Mouse (Mus musculus) adrenal gland, postnatal 4 days (tissue): ENCODE measurements around the gene Srcin1. TPM values are rescaled to one million over a fixed set of nuclear protein-coding genes. Genes with fewer than 3 reads are reported as not detected.
A peak's percentile ranks its signal among the peaks of the same experiment; 100 is the strongest.

Experiments used
- DNase-seq, 2 experiments: peaks; one replicate each; pipeline ENCODE4 v3.0.0; 2021 to 2022; ENCODE audit warnings: low spot score in 2 of 2, mixed read lengths in 2 of 2
- long read RNA-seq, 2 experiments: library from polyadenylated mRNA; stranded (forward); transcript quantifications; one replicate each; pipeline ENCODE4 v2.0.0; 2021
- total RNA-seq, 2 experiments: library from RNA; stranded (reverse); gene quantifications; 2 replicates each; pipeline ENCODE4 v1.2.3; 2021

Gene Srcin1
- total RNA-seq = 10 to 100 TPM; 12.0 to 14.3 TPM
- long read RNA-seq, experiment 1, partial matches to known transcripts = 3 of 14 reads
- long read RNA-seq, experiment 1, other reads (novel, unspliced or antisense) = 11 of 14 reads
- long read RNA-seq, experiment 2, partial matches to known transcripts = 2 of 15 reads
- long read RNA-seq, experiment 2, other reads (novel, unspliced or antisense) = 13 of 15 reads

DNA sequence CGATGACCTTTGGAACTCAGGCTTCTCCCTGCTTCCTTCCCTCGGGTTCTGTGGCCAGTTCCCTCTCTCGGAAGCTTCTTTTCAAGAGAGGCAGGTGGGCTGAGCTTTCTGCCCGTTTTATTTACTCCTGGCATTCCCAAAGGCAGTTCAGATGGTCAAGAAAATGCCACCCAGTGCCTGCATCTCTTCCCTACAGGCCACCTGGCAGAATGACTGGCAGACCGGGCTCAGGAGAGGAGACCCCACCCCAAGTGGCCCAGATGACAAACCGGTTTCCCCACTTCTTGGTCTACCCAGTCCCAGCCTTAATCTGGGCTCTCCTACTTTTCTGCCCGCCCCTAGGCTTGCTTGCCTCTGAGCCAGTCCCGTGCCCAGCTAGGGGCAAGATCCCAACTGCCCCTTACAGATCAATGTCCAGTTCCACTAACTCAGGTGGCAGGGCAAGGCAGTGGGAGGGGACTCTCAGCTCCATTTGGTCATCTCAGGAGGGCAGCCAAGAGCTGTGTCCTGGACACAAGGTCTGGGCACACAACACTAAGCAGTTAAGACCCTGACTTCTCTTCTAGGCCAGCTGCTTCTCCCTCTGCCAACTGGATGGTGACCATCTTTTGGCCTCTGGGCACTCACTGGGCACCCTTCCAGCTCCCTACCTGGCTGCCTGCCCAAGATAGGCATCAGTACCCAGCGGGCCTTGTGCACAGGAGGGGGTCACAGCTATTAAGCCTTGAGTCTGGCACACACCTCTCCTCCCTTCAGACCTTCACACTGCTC, at the start of gene Srcin1:
TSS of gene Srcin1 (minus strand) at position 51 of the 771 bp plus-strand sequence.
- DNase-seq = peak; percentile 81 to 83

DNA sequence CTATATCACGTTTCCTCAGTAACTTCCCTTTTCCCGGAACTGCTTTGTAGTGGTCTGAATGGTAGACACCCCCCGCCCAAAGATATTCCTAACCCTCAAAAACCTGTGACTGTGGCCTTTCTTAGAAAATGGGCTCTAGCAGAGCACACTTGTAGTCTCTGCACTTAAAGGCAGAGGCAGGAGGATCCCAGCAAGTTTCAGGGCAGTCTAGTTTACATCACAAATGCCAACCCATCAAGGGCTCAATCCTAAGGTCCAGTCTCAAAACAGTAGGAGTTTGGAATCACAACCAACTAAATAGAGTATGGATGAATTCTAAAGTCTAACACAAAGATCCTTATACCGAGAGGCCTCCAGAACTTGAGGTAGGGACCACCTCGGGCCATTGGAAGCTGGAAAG, 49.6 kb upstream of the Srcin1 start:
- no peak for DNase-seq

DNA sequence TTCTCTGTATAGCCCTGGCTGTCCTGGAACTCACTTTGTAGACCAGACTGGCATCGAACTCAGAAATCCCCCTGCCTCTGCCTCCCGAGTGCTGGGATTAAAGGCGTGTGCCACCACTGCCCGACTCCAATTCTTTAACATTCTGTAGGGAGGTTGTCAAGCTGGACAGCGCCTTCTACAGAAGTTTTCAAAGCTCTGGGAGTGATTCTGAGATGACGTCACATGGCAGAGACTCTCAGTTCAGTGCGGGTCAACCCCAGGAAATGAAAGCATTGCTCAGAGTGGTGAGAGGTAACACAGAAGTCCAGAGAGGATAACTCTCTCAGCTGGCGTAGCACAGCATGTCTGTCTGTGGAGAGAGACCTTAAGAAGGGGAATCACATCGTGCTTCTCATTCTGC, 47.2 kb upstream of the Srcin1 start:
- DNase-seq = no peak

DNA sequence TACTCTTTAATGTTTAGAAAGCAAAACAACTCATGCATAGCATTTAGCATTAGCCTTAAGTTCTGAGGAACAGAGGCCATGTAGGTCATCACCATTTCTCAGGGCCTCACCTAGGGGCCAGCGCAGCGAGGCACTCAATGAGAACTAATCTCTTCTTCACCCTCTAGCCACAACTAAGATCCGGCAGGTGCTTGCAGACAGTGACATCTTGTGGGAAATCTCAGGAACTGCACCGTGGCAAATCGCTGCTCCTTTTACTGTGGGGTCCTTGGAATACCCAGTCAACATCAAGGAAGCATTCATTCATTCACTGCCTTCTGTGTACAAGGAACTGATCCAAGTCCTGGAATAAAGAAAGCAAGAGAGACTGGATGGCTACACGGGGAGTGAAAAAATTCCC, 46.5 kb upstream of the Srcin1 start:
- peak in 1 of 2 experiments; percentile 36 for DNase-seq

DNA sequence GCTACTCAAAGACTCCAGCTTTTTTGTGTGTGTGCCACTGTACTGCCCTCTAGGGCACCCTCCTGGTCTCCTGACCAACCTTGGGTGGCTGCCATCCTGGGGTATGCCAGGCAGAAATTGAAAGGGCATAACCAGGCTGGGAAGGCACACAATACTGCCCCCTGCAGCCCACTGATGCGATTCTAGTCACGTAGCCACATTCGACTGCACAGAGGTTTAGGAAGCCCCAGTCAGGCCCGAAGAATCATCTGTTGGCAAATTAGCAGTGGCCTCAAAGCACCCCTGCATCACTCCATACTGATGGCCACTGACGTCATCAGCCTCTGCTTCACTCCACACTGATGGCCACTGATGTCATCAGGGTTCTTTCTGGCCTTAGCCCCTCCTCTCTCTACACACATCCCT, 43.4 kb upstream of the Srcin1 start:
- DNase-seq = peak; percentile 43 to 51

DNA sequence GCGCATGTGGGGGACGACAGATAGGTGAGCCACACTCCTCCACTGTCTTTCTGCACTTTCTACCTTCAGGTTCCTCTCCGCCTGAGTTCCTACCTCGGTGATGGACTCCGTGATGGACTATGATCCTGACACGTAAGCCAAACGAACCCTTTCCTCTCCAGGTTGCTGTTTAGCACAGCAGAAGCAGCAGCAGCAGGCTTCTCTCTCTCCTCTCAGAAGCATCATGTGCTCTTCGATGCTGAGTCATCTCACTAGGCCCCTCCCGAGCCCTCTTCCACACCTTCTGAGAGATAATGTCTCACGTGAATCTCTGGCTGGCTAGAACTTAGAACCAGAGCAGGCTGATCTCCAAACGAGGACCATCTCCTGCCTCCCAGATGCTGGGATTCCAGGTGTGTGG, 42.4 kb upstream of the Srcin1 start:
- DNase-seq = no peak

DNA sequence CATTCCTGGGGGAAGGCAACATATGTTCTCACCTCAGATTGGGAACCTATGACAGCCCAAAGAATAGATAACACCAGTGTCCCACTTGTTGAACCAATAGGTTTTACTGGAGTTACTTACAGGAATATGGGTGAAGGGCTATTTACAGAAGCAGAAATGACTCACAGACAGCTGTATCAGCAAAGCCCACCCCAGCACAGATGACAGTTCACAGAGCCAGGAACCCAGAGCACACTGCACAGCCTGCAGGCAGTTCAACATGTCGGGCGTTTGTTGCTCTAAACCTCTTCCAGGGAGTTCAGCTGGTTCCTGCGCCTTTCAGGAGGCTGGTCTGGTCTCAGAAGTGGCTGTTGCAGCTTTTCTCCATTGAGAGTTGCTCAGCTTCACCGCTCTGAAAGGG, 39.3 kb upstream of the Srcin1 start:
- DNase-seq = no peak

DNA sequence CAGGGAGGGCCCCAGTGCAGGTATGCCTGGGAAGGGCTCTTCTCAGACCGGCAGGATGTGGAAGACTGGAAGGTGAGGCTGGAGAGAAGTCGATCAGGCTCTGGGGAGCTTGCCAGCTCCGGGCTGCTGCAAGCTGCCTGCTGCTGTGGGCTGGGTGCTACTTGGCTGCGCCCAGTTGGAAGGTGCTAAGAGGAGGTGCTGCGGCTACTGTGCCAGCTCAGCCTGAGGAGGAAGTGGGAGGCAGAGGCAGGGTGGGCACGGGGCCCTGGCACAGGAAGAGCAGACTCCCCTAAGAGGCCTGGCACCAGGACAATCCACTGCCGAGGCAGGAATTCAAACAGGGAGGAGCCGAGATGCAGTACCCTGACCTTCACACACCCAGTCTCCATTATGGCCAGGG, 35.1 kb upstream of the Srcin1 start:
- no peak for DNase-seq

DNA sequence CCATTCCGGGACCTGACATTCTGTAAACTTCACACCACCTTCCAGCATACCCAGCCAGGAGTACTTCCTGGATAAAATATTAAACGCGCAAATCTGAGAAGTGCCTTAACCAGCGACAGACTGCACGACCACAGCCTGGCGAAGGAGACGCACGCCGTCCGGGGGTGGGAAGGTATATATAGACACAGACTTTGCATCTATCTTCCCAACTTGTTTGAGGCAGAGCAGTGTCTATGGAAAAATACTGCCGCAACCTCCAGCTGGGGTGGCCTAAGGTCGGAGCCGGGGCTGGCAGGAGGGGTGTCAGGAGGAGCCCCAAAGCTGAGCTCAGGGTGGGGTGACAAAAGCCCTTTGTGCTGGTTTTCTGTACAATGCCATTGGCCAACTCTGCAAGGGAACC, 33.8 kb upstream of the Srcin1 start:
- DNase-seq = no peak

DNA sequence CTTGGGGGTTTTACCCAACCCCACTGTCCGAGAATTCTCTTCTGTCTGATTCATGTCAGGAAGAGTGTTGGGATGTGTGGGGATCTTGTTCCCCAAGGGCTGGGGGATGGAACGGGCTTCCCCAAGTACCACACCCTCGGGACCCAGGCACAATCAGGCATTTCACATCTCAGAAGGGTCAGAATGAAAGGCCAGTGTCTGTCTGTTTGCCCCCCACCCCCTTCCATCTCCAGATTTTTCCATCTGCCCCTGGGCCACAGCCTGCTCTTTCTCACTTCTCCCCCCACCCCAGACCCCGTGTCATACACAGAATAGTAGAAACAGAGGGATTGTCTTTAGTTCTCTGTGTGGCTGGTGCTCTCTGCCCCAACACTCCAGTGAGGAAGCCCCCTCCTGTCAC, 32.9 kb upstream of the Srcin1 start:
- DNase-seq = no peak

DNA sequence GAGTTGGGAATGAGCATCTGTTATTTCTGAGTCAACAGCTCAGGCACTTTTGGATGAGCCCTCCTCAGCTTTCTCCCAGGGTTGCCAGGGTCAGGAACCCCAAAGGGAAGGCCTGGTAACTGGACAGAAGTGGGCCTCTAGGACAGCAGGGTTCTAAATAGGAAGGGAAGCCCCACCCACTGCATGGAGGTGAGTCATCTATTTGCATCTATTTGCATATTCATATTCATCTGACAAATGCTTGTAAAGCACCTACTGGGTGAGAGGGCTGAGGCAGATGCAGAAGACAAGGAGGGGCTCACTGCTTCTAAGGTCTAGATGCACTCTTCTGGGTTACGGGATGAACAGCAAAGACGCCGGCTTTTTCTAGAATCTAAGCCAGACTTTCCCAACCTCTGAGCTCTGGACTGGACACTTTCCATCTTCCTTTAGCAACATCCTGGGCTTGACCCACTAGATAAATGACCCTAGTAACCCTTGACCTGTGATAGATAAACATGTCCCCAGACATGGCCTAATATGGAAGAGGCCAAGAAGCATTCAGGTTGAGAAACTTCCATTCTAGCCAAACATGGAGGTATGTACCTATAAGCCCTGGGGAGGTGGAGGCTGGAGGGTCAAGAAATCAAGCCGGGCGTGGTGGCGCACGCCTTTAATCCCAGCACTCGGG, 31.2 kb upstream of the Srcin1 start:
- no peak for DNase-seq

DNA sequence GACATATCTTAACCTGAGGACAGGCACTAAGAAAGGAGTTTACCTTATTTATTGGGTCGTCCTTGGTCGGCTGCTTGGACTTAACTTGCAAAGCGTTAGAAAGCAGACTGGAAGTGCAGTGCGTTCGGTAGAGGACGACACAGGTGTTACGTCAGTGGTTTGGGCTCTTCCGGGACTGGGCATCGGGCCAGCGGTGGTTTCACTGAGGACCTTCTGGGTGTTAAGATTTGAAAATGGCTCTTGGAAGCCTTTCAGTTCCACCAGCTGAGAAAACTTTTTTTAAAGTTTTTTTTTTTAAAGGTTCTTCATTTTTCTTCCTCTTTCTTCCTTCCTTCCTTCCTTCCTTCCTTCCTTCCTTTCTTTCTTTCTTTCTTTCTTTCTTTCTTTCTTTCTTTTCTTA, 27.9 kb upstream of the Srcin1 start:
- no peak for DNase-seq

DNA sequence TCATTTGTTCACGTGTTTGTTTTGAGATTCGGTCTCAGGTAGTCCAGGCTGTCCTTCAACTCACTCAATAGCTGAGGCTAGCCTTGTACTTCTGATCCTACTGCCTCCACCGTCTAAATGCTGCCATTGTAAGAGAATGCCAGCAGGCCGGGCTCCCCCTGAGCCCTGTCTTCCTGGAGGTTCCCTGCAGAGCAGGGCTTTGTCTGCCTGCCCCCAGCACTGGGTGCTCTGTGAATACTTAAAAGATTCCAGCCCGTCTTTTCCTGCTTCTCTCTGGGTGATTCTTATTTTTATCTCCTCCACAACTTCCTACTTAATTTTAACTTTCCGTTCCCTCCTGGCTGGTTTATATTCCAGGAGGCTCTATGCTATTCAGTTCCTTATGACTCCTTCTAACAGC, 26.2 kb upstream of the Srcin1 start:
- DNase-seq = no peak

DNA sequence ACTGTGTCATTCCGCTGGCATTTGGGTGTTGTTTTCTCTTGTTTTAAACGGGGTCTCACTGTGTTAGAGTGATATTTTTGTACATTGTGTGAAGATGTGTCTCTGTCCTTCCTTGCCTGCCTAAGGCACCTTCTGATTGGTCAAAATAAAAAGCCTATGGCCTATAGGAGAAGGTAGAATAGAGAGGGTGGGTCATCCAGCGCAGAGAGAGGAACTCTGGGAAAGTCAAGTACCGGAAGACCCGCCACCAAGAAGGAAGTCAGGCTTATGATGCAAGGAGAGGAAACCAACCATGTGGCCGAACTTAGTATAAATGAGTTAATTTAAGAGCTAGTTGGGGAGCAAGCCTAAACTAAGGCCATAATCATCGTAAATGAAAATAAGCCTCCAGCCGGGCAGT, 23.1 kb upstream of the Srcin1 start:
- DNase-seq = no peak

DNA sequence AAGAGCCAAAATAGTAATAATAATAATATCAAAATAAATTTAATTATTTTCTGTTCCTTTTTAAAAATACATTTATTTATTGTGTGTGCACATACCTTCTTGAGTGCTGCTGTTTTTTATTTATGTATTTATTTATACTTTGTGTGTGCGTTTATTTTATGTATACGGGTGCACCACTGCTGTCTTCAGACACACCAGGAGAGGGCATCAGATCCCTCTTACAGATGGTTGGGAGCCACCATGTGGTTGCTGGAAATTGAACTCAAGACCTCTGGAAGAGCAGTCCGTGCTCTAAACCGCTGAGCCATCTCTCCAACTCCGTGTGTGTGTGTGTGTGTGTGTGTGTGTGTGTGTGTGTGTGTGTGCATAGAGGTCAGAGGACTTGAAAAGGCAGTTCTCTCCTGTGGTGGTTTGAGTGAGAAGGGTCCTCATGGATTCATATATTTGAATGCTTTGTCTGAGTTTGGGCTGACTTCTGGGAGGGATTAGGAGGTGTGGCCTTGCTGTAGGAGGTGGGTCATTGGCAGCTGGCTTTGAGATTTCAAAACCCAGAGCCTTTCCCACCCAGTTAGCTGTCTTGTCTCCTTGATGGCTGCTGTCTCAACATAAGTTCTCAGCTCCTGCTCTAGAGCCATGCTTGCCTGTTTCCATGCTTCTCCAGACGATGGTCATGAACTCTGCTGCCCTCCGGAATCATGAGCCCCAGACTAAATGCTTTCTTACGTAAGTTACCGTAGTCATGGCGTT, 22.1 kb upstream of the Srcin1 start:
- no peak for DNase-seq

DNA sequence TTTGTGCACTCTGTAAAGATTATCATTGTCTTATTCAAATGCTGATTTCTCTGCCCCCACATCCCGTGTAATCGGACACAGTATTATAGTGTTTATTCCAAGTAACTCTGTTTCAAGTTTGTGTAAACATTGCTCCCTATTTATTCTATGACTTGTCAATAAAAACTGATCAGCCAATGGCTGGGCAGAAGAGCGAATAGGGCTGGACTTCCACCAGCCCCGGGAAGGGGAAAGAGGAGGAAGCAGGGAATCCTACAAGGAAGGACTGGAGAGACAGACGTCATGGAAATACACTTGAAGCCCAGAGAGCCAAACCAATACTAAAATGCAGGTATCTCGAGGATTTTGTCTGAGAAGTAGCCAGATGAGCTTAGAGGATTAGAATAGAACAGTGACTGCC, 18.1 kb upstream of the Srcin1 start:
- no peak for DNase-seq

DNA sequence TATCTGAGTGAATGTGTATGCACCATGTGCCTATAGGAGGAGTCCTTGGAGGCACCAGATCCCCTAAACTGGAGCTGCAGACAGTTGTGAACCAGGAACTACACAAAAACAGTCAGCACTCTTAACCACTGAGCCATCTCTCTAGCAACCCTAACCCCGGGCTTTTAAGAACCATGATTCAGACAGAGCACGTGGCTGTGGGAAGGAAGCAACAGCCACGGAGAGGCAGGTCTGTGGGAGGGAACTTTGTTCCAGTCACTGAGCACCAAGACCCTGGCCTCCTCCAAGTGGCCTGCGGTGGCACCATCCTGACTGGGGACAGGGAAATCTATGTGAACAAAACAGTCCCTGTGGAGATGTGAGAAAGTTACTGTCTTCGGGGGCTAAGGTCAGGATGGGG, 15.9 kb upstream of the Srcin1 start:
- no peak for DNase-seq

DNA sequence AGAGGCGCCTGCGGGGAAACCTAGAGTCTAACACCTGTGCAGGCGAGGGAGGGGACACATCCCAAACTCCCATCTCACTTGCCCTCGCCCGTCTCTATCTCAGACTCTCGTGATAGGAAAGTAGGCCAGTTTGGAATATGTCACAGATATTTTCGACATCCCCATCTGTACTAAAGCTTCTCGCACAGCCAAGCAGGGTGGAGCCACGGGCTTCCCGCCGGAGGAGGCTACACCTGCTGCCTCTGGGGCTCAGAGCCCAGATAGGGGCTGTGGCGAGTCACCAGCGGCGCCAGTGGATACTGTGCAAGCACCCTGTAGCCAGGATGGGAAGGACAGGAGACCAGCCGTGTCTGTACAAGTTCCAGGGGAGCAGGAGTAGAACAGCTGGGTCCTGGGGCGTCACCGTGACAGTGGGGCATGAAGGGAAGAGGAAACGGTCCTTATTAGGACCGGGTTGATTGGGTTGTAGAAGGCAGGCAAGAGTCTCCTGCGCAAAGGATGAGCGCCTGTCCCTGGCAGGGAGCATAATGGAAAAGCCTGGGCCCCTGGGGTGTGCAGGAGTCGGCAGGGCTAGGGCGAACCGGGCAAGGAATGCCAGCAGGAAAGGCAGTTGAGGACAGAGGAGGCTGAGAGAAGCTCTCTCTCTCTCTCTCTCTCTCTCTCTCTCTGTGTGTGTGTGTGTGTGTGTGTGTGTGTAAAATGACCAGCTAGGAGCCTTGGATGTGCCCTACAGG, 14.4 kb upstream of the Srcin1 start:
- no peak for DNase-seq

DNA sequence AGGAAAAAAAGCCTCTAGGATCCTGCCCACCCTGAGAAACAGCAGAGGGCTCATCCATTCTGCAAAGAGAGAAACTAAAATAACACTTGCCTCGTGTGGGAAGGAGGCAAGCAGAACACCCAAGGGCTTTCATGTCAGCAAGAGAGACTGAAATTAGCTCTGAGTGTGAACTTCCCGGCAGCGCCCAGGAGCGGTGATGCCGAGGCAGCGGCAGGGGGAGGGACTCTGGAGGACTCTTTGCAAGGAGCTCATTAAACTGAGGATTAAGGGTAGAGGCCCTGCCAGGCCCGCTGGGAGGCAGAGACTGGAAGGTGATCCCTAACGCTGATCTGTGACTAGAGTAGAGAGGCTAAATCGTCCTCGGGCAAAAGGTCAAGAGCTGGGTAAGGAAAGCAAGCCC, 13.2 kb upstream of the Srcin1 start:
- no peak for DNase-seq

DNA sequence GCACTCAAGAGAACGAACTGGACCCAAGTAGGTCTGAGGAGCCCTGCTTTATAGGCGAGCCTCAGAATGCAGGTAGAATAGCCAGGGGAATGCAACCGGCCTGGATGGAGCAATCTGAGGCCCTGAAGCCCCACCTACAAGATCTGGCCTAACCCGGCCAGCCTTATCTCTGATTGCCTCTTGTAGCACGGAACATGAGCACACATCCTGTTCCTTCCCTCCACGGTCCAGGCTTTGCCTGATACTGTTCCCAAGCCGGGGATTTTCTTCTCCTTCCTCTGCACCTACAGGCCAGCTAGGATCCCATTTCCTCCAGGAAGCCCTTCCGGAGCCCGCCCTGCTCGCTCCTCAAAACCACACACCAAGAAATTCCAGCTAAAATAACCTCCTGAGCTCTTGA, 9.9 kb upstream of the Srcin1 start:
- no peak for DNase-seq

DNA sequence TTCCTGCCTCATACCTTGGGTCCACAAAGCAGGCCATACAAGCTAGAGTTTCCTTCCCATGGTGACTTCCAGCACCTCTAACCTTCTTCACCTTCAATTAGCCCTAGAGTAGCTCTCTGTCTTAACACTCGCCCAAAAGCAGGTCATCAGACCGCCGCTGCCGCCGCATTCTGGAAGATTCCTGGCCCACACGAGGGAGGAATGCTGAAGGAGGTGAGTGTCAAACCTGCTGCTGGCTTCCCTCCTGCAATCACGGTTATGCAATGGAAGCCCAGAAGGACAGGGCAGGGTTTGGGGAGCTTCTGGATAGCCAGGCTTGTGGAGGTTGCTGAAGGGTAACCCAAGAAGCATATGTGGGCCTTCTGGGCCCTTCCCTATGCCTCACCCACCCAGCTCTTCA, 8.5 kb upstream of the Srcin1 start:
- no peak for DNase-seq
